Mouse (Mus musculus): ENCODE measurements around the gene Arhgap22. TPM values are rescaled to one million over a fixed set of nuclear protein-coding genes. Genes with fewer than 3 reads are reported as not detected.

The Arhgap22 gene
- total and polyA plus RNA-seq, 3 experiments = 0.17 to 0.39 (median 0.29) TPM

GRCm38 (mm10) chr14:33352890-33353289, 139.1 kb downstream of the Arhgap22 start:
- H3K36me3 ChIP-seq (replicated peaks in 1 of 2; ENCODE audit: control insufficient read depth in 1 of 2, insufficient read depth in 1 of 2, low read length in 1 of 2) = no peaks in the 10 kb centered on the region
- no peak overlapping the region for H3K27ac ChIP-seq (ENCODE audit: insufficient read depth, low read depth)
- H3K27me3 ChIP-seq (replicated peaks) = peaks cover 2% of the 10 kb centered on the region
- no peaks in the 10 kb centered on the region for H3K79me2 ChIP-seq (replicated peaks; ENCODE audit: control insufficient read depth, extremely low read depth, insufficient read depth, poor library complexity, severe bottlenecking)
- H3K4me3 ChIP-seq (replicated peaks in 1 of 3; ENCODE audit: low read depth in 2 of 3, low read length in 2 of 3, poor library complexity in 1 of 3) = no peak overlapping the region
- no peak for TF ChIP-seq MEF2A (IDR thresholded peaks at IDR 0.05; ENCODE audit: borderline replicate concordance, low read depth, low read length)
- TF ChIP-seq CHD1 (IDR thresholded peaks at IDR 0.05; ENCODE audit: low read depth, low read length) = no peak
- no peak for TF ChIP-seq CHD2 (IDR thresholded peaks at IDR 0.05; ENCODE audit: low read length)
- no peak for TF ChIP-seq MYC (IDR thresholded peaks at IDR 0.05; ENCODE audit: low read depth, low read length)
- TF ChIP-seq POLR2A (IDR thresholded peaks at IDR 0.05; ENCODE audit: low read depth, low read length) = no peak
- no peak for TF ChIP-seq IRF4 (IDR thresholded peaks at IDR 0.05; ENCODE audit: low read depth, low read length)
- TF ChIP-seq ZMIZ1 (IDR thresholded peaks at IDR 0.05; ENCODE audit: low read depth, low read length) = no peak
- no peak for TF ChIP-seq JUND (conservative IDR thresholded peaks at IDR 0.05; ENCODE audit: low read depth, low read length)
- TF ChIP-seq PAX5 (IDR thresholded peaks at IDR 0.05; ENCODE audit: low read length) = no peak
- TF ChIP-seq ZNF384 (IDR thresholded peaks at IDR 0.05; ENCODE audit: low read depth, low read length) = no peak
- no peak for TF ChIP-seq NELFE (IDR thresholded peaks at IDR 0.05; ENCODE audit: low read depth, low read length)
- no peak for TF ChIP-seq NRF1 (IDR thresholded peaks at IDR 0.05; ENCODE audit: low read depth, low read length)
- H3K9me3 ChIP-seq (replicated peaks; ENCODE audit: low read length) = no peaks in the 10 kb centered on the region
- H3K4me1 ChIP-seq (ENCODE audit: control insufficient read depth in 1 of 2, insufficient read depth in 2 of 2) = peaks cover 3 to 8% of the 10 kb centered on the region in 2 experiments; a peak in 2 of 4 replicates
- in situ Hi-C loops (cut with MboI; ENCODE audit: low pct_ligation_motif_present, low pct_unique_long_range_greater_than_20kb, low sequenced_read_pairs) = no loop called here
- no peak overlapping the region for H3K4me2 ChIP-seq (ENCODE audit: insufficient read depth, low read depth, poor library complexity, severe bottlenecking)
- H3K9ac ChIP-seq (ENCODE audit: insufficient read depth, low read depth) = no peak overlapping the region
- no peak for DNase-seq (ENCODE audit: extremely low read depth)
- dilution Hi-C loops (cut with MboI; ENCODE audit: extremely low pct_ligation_motif_present, extremely low pct_unique_long_range_greater_than_20kb, low sequenced_read_pairs) = no loop called here

GRCm38 (mm10) chr14:33355276-33355675, 141.4 kb downstream of the Arhgap22 start:
- TF ChIP-seq MAX (IDR thresholded peaks at IDR 0.05; ENCODE audit: low read length) = no peak
- no peak for TF ChIP-seq ZNF384 (IDR thresholded peaks at IDR 0.05; ENCODE audit: low read depth, low read length)
- no peak for TF ChIP-seq SIN3A (IDR thresholded peaks at IDR 0.05; ENCODE audit: low read length)
- TF ChIP-seq CHD2 (IDR thresholded peaks at IDR 0.05; ENCODE audit: low read length) = no peak
- TF ChIP-seq POLR2AphosphoS2 (IDR thresholded peaks at IDR 0.05; ENCODE audit: low read depth, low read length) = no peak
- TF ChIP-seq POLR2A (IDR thresholded peaks at IDR 0.05; ENCODE audit: low read depth, low read length) = no peak
- TF ChIP-seq TBP (conservative IDR thresholded peaks at IDR 0.05; ENCODE audit: low read depth, low read length) = no peak
- no peak for TF ChIP-seq MAFK (IDR thresholded peaks at IDR 0.05; ENCODE audit: insufficient replicate concordance, low read length)
- no peak for TF ChIP-seq RAD21 (IDR thresholded peaks at IDR 0.05; ENCODE audit: low read depth, low read length)
- TF ChIP-seq NELFE (IDR thresholded peaks at IDR 0.05; ENCODE audit: low read depth, low read length) = no peak
- TF ChIP-seq UBTF (IDR thresholded peaks at IDR 0.05; ENCODE audit: low read depth, low read length) = no peak
- TF ChIP-seq EP300 (IDR thresholded peaks at IDR 0.05; ENCODE audit: low read length) = no peak
- no peak for TF ChIP-seq HCFC1 (IDR thresholded peaks at IDR 0.05; ENCODE audit: low read depth, low read length)
- dilution Hi-C loops (cut with MboI; ENCODE audit: extremely low pct_ligation_motif_present, extremely low pct_unique_long_range_greater_than_20kb, low sequenced_read_pairs) (no loop called here), in situ Hi-C loops (cut with MboI; ENCODE audit: low pct_ligation_motif_present, low pct_unique_long_range_greater_than_20kb, low sequenced_read_pairs) (no loop called here)
- Histone ChIP-seq H3K36me3 (replicated peaks in 1 of 2; ENCODE audit: control insufficient read depth in 1 of 2, insufficient read depth in 1 of 2, low read length in 1 of 2) (no peaks in the 10 kb centered on the region), H3K27ac (ENCODE audit: insufficient read depth, low read depth) (no peak overlapping the region), H3K4me2 (ENCODE audit: insufficient read depth, low read depth, poor library complexity, severe bottlenecking) (no peak overlapping the region), H3K79me2 (replicated peaks; ENCODE audit: control insufficient read depth, extremely low read depth, insufficient read depth, poor library complexity, severe bottlenecking) (no peaks in the 10 kb centered on the region), H3K9ac (ENCODE audit: insufficient read depth, low read depth) (no peak overlapping the region), H3K4me3 (replicated peaks in 1 of 3; ENCODE audit: low read depth in 2 of 3, low read length in 2 of 3, poor library complexity in 1 of 3) (no peak overlapping the region), H3K9me3 (replicated peaks; ENCODE audit: low read length) (no peaks in the 10 kb centered on the region), H3K27me3 (replicated peaks) (peaks cover 11% of the 10 kb centered on the region), H3K4me1 (ENCODE audit: control insufficient read depth in 1 of 2, insufficient read depth in 2 of 2) (peaks cover 4 to 6% of the 10 kb centered on the region in 2 experiments; a peak in 2 of 4 replicates)
- DNase-seq (ENCODE audit: extremely low read depth) = no peak

Data from CH12.LX (cell line).